Mouse (Mus musculus) fat pad, adult 2 months (tissue): ENCODE results near the gene Tdrd1.
"Not testable (repeated sequence)": the region's sequence is repeated elsewhere in the genome, so short reads cannot be mapped to it uniquely, and the experiment has no call there.

Experiments
- DNase-seq: peaks from one replicate; pipeline ENCODE4 v3.0.0-alpha.2; 2011; ENCODE audit warnings: low read depth, low spot score; ENCODE audit errors: extremely low read depth

Tdrd1 gene

GRCm38 (mm10) chr19:56826047-56826631 is at the start of gene Tdrd1:
Gene Tdrd1, plus strand, starts transcription at chr19:56826209.
- no peak for DNase-seq

- DNase-seq, result no peak
These were observed 49.2 kb upstream of the Tdrd1 start for GRCm38 (mm10) chr19:56776719-56777382.

- not testable (repeated sequence) for DNase-seq
These were observed 47.5 kb upstream of the Tdrd1 start for GRCm38 (mm10) chr19:56778532-56778931.

GRCm38 (mm10) chr19:56787911-56788310 is 38.1 kb upstream of the Tdrd1 start:
- no peak for DNase-seq

- no peak for DNase-seq
These were observed 37.1 kb upstream of the Tdrd1 start for GRCm38 (mm10) chr19:56788952-56789351.

- no peak for DNase-seq
These were observed 28.6 kb upstream of the Tdrd1 start for GRCm38 (mm10) chr19:56797376-56797775.

- DNase-seq, result no peak
These were observed 25.8 kb upstream of the Tdrd1 start for GRCm38 (mm10) chr19:56800226-56800625.

GRCm38 (mm10) chr19:56800930-56801655 is 24.9 kb upstream of the Tdrd1 start:
- no peak for DNase-seq

GRCm38 (mm10) chr19:56801656-56802351 is 24.2 kb upstream of the Tdrd1 start:
- no peak for DNase-seq

GRCm38 (mm10) chr19:56802352-56802746 is 23.7 kb upstream of the Tdrd1 start:
- DNase-seq, result no peak

- no peak for DNase-seq
These were observed 20.6 kb upstream of the Tdrd1 start for GRCm38 (mm10) chr19:56805366-56805765.

- DNase-seq, result peak; percentile 33
These were observed 18.9 kb upstream of the Tdrd1 start for GRCm38 (mm10) chr19:56807122-56807521.

- DNase-seq, result no peak
These were observed 17.2 kb upstream of the Tdrd1 start for GRCm38 (mm10) chr19:56808771-56809170.

GRCm38 (mm10) chr19:56810641-56811146 is 15.3 kb upstream of the Tdrd1 start:
- no peak for DNase-seq

GRCm38 (mm10) chr19:56811590-56811989 is 14.4 kb upstream of the Tdrd1 start:
- no peak for DNase-seq

- no peak for DNase-seq
These were observed 12.6 kb upstream of the Tdrd1 start for GRCm38 (mm10) chr19:56813360-56813759.

GRCm38 (mm10) chr19:56817851-56818526 is 8.0 kb upstream of the Tdrd1 start:
- DNase-seq, result no peak

GRCm38 (mm10) chr19:56821040-56821797 is 4.8 kb upstream of the Tdrd1 start:
- no peak for DNase-seq

- peak; percentile 54 for DNase-seq
These were observed 4.1 kb upstream of the Tdrd1 start, which contains the start of gene Ccdc186 for GRCm38 (mm10) chr19:56821798-56822447. Gene Ccdc186, minus strand, starts transcription at chr19:56822190.
